Mouse (Mus musculus) liver, embryonic 16.5 days (tissue): ENCODE measurements at regions not wholly inside any gene's neighbourhood (a gene's known extent, or its start where the extent isn't known, plus 50 kb on each side); places are given as distances from the start of the nearest gene placed in this dataset.
"Not testable (repeated sequence)": the region's sequence is repeated elsewhere in the genome, so short reads cannot be mapped to it uniquely, and the experiment has no call there.

Experiments used
- ATAC-seq: fragments of 200-750 bp; cut with Nextera tagmentation; 2 replicates; pipeline ENCODE4 v1.8.0; 2017; ENCODE audit warnings: low read depth, mild to moderate bottlenecking, moderate number of reproducible peaks, moderate library complexity
- H3K27ac ChIP-seq: fragments of 300-500 bp; sonication (generic); 2 replicates; pipeline ENCODE4 v1.5.1; 2014; ENCODE audit warnings: mild to moderate bottlenecking, low read length
- H3K27me3 ChIP-seq: fragments of 300-500 bp; sonication (generic); 2 replicates; pipeline ENCODE4 v1.6.1; 2014; ENCODE audit warnings: low read depth, low read length, mixed read lengths; ENCODE audit not compliant: control insufficient read depth, insufficient read depth
- H3K36me3 ChIP-seq: fragments of 300-500 bp; sonication (generic); 2 replicates; pipeline ENCODE4 v1.6.1; 2014; ENCODE audit warnings: mild to moderate bottlenecking; ENCODE audit not compliant: control insufficient read depth, insufficient read depth
- H3K4me1 ChIP-seq: fragments of 300-500 bp; sonication (generic); 2 replicates; pipeline ENCODE4 v1.6.1; 2014; ENCODE audit warnings: low read depth, low read length, mixed read lengths; ENCODE audit not compliant: control insufficient read depth
- H3K4me2 ChIP-seq: fragments of 300-500 bp; sonication (generic); 2 replicates; pipeline ENCODE4 v1.6.1; 2014; ENCODE audit warnings: low read depth, low read length, mixed read lengths
- H3K4me3 ChIP-seq: fragments of 300-500 bp; sonication (generic); 2 replicates; pipeline ENCODE4 v1.5.1; 2014; ENCODE audit warnings: low read depth, mild to moderate bottlenecking, low read length
- H3K9ac ChIP-seq: fragments of 300-500 bp; sonication (generic); 2 replicates; pipeline ENCODE4 v1.6.1; 2014; ENCODE audit warnings: low read depth, low read length
- H3K9me3 ChIP-seq: fragments of 300-500 bp; sonication (generic); replicated peaks from 2 replicates; pipeline ENCODE4 v1.6.1; 2016; ENCODE audit warnings: low read length; ENCODE audit not compliant: control insufficient read depth
- WGBS: fragments of 180-500 bp; shearing (Covaris S2); extraction: QIAGEN DNeasy Blood & Tissue Kit; methylation state at CpG from one replicate; pipeline ENCODE4 v1.1.7; 2014; ENCODE audit not compliant: insufficient replicate concordance; 5-methylcytosine and 5-hydroxymethylcytosine counted together

- no peaks in the 10 kb centered on the region for H3K36me3 ChIP-seq
- H3K9me3 ChIP-seq, result no peaks in the 10 kb centered on the region
- no peak overlapping the region for H3K27ac ChIP-seq
- WGBS, result 48% methylated on average over 2 of the region's 2 CpGs
- H3K4me1 ChIP-seq, result no peaks in the 10 kb centered on the region
- H3K9ac ChIP-seq, result no peak overlapping the region
- no peak overlapping the region for H3K4me3 ChIP-seq
- ATAC-seq, result no peak
- H3K27me3 ChIP-seq, result no peaks in the 10 kb centered on the region
- H3K4me2 ChIP-seq, result no peak overlapping the region
Measured at GRCm38 (mm10) chr1:73635709-73636108, 488.5 kb downstream of the Tns1 start.

GRCm38 (mm10) chr1:73634871-73635270, 489.4 kb downstream of the Tns1 start:
- no peaks in the 10 kb centered on the region for H3K27me3 ChIP-seq
- ATAC-seq, result no peak
- no peaks in the 10 kb centered on the region for H3K4me1 ChIP-seq
- H3K9ac ChIP-seq, result no peak overlapping the region
- no peak overlapping the region for H3K4me2 ChIP-seq
- 59% methylated on average over 4 of the region's 4 CpGs for WGBS
- H3K9me3 ChIP-seq, result no peaks in the 10 kb centered on the region
- no peaks in the 10 kb centered on the region for H3K36me3 ChIP-seq
- H3K4me3 ChIP-seq, result no peak overlapping the region
- H3K27ac ChIP-seq, result no peak overlapping the region

- no peaks in the 10 kb centered on the region for H3K27me3 ChIP-seq
- H3K9me3 ChIP-seq, result no peaks in the 10 kb centered on the region
- H3K4me1 ChIP-seq, result no peaks in the 10 kb centered on the region
- ATAC-seq, result no peak
- no peak overlapping the region for H3K4me2 ChIP-seq
- H3K4me3 ChIP-seq, result no peak overlapping the region
- no peak overlapping the region for H3K27ac ChIP-seq
- H3K36me3 ChIP-seq, result no peaks in the 10 kb centered on the region
- 15% methylated on average over 1 of the region's 1 CpGs for WGBS
- H3K9ac ChIP-seq, result no peak overlapping the region
Measured at GRCm38 (mm10) chr1:73633071-73633470, 491.2 kb downstream of the Tns1 start.

GRCm38 (mm10) chr1:73630363-73630762, 493.9 kb downstream of the Tns1 start:
- 9% methylated on average over 1 of the region's 1 CpGs for WGBS
- H3K4me1 ChIP-seq, result no peaks in the 10 kb centered on the region
- H3K4me2 ChIP-seq, result no peak overlapping the region
- no peaks in the 10 kb centered on the region for H3K36me3 ChIP-seq
- peak; percentile 95 for ATAC-seq
- peak overlapping the region; percentile 16 for H3K27ac ChIP-seq
- no peak overlapping the region for H3K9ac ChIP-seq
- no peak overlapping the region for H3K4me3 ChIP-seq
- no peaks in the 10 kb centered on the region for H3K27me3 ChIP-seq
- no peaks in the 10 kb centered on the region for H3K9me3 ChIP-seq

GRCm38 (mm10) chr1:73625365-73625764, 498.9 kb downstream of the Tns1 start:
- Histone ChIP-seq H3K27ac (no peak overlapping the region), H3K4me1 (no peaks in the 10 kb centered on the region), H3K9ac (no peak overlapping the region), H3K27me3 (no peaks in the 10 kb centered on the region), H3K4me3 (no peak overlapping the region), H3K4me2 (no peak overlapping the region), H3K9me3 (no peaks in the 10 kb centered on the region), H3K36me3 (no peaks in the 10 kb centered on the region)
- WGBS, result 60% methylated on average over 5 of the region's 5 CpGs
- no peak for ATAC-seq

- H3K4me3 ChIP-seq, H3K9ac ChIP-seq, H3K4me2 ChIP-seq, H3K27me3 ChIP-seq, H3K36me3 ChIP-seq, H3K27ac ChIP-seq, ATAC-seq, H3K4me1 ChIP-seq, H3K9me3 ChIP-seq: not testable (repeated sequence)
- 68% methylated on average over 5 of the region's 5 CpGs for WGBS
Measured at GRCm38 (mm10) chr1:73621121-73621520, 503.1 kb downstream of the Tns1 start.

- Histone ChIP-seq H3K4me1 (no peaks in the 10 kb centered on the region), H3K4me2 (no peak overlapping the region), H3K36me3 (no peaks in the 10 kb centered on the region), H3K27me3 (no peaks in the 10 kb centered on the region), H3K9ac (no peak overlapping the region), H3K9me3 (no peaks in the 10 kb centered on the region), H3K27ac (no peak overlapping the region), H3K4me3 (no peak overlapping the region)
- WGBS, result 42% methylated on average over 4 of the region's 4 CpGs
- no peak for ATAC-seq
Measured at GRCm38 (mm10) chr1:73618551-73619170, 505.6 kb downstream of the Tns1 start.

GRCm38 (mm10) chr1:73593653-73594385, 530.4 kb downstream of the Tns1 start:
- no peaks in the 10 kb centered on the region for H3K27me3 ChIP-seq
- H3K4me2 ChIP-seq, result no peak overlapping the region
- no peaks in the 10 kb centered on the region for H3K36me3 ChIP-seq
- no peak overlapping the region for H3K27ac ChIP-seq
- no peak for ATAC-seq
- no peaks in the 10 kb centered on the region for H3K9me3 ChIP-seq
- WGBS, result 68% methylated on average over 9 of the region's 9 CpGs
- no peak overlapping the region for H3K9ac ChIP-seq
- no peaks in the 10 kb centered on the region for H3K4me1 ChIP-seq
- H3K4me3 ChIP-seq, result no peak overlapping the region

- H3K9me3 ChIP-seq, result no peaks in the 10 kb centered on the region
- H3K36me3 ChIP-seq, result no peaks in the 10 kb centered on the region
- H3K4me1 ChIP-seq, result no peaks in the 10 kb centered on the region
- H3K9ac ChIP-seq, result no peak overlapping the region
- 58% methylated on average over 9 of the region's 9 CpGs for WGBS
- no peak overlapping the region for H3K4me3 ChIP-seq
- no peak overlapping the region for H3K27ac ChIP-seq
- no peak overlapping the region for H3K4me2 ChIP-seq
- no peaks in the 10 kb centered on the region for H3K27me3 ChIP-seq
- no peak for ATAC-seq
Measured at GRCm38 (mm10) chr1:73591342-73592099, 532.7 kb downstream of the Tns1 start.
